Mouse (Mus musculus) cerebellum, adult 8-10 months (tissue): ENCODE data around the gene Olfr353.

Source experiments
- DNase-seq: peaks from one replicate; pipeline ENCODE4 v3.0.0; 2022

Olfr353 gene

GRCm38 (mm10) chr2:36892836-36893235 is at the start of gene Olfr353:
Gene Olfr353 (minus strand): TSS chr2:36892936.
- no peak for DNase-seq

- no peak for DNase-seq
Observed at GRCm38 (mm10) chr2:36936821-36937220, 44.1 kb upstream of the Olfr353 start, which contains the start of gene Olfr356. Gene Olfr356 (plus strand): TSS chr2:36937121.

- no peak for DNase-seq
Observed at GRCm38 (mm10) chr2:36928797-36929196, 36.1 kb upstream of the Olfr353 start, which contains the start of gene Olfr355. Gene Olfr355 (minus strand): TSS chr2:36928897.

- DNase-seq, result no peak
Observed at GRCm38 (mm10) chr2:36905380-36905779, 12.6 kb upstream of the Olfr353 start, which contains the start of gene Olfr354. Gene Olfr354 (plus strand): TSS chr2:36905680.

GRCm38 (mm10) chr2:36897114-36897513 is 4.4 kb upstream of the Olfr353 start:
- DNase-seq, result no peak

- DNase-seq, result no peak
Observed at GRCm38 (mm10) chr2:36868160-36868559, 24.6 kb downstream of the Olfr353 start, which contains the start of gene Olfr352. Gene Olfr352 (plus strand): TSS chr2:36868460.

- no peak for DNase-seq
Observed at GRCm38 (mm10) chr2:36862560-36862959, 30.2 kb downstream of the Olfr353 start, which contains the start of gene Olfr351. Gene Olfr351 (minus strand): TSS chr2:36862660.

- no peak for DNase-seq
Observed at GRCm38 (mm10) chr2:36846010-36846409, 46.7 kb downstream of the Olfr353 start, which contains the start of gene Olfr350. Gene Olfr350 (plus strand): TSS chr2:36846310.
